8 mouse cellular contexts compared by ENCODE assay signal in the genomic region with DNA sequence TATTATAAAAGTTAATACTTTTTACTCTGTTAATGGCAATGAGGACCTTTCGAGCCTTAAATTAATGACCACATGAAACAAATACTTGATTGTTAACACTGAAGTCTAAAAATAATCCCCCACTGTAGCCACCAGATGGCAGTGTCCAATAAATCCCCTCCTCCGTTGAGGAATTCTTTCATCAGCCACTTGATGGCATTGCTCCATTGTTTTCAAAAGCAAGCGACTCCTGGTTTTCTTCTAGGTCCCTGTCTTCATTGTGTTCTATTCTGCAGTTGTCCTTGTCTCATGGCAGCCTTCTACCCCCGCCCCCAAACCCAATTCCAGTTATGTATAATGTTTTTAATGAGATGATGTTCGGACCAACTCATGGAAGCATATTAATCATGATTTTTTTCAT.
A peak's percentile ranks its signal among the peaks of the same experiment; 100 is the strongest.
DNase-seq lines count a peak whose midpoint lies in the region; ATAC-seq lines count a peak whose summit lies in the region.

No protein-coding gene starts in this region.

- no peak overlapping the region for H3K27ac ChIP-seq in kidney, embryonic 14.5 days (ENCODE audit: low read depth, low read length)

- H3K27me3 ChIP-seq in kidney, embryonic 14.5 days (ENCODE audit: control insufficient read depth, insufficient read depth, low read length) = no peaks in the 10 kb centered on the region

- DNase-seq in thymus, postnatal 0 days (ENCODE audit: low spot score) = peak; percentile 9
- DNase-seq in thymus, postnatal 25 days = no peak
- DNase-seq in brain, adult 2 months (ENCODE audit: low read depth, low spot score) = peak; percentile 95
- peak; percentile 40 for DNase-seq in fibroblast of lung, adult 2 months (ENCODE audit: low read depth)
- DNase-seq in lung, postnatal 14 days = peak; percentile 54
- peak; percentile 17 for DNase-seq in right cerebral cortex, postnatal 25 days
- DNase-seq in spleen, postnatal 4 days (ENCODE audit: low spot score in 2 of 2) = no peak

- ATAC-seq in kidney, embryonic 14.5 days (ENCODE audit: low FRiP score, low TSS enrichment) = peak; percentile 55; the same call in 1 of the 2 replicates

- H3K9me3 ChIP-seq in kidney, embryonic 14.5 days (ENCODE audit: control insufficient read depth, low read length) = no peaks in the 10 kb centered on the region

- H3K4me1 ChIP-seq in kidney, embryonic 14.5 days (ENCODE audit: control insufficient read depth, insufficient read depth, low read length) = no peaks in the 10 kb centered on the region

- H3K9ac ChIP-seq in kidney, embryonic 14.5 days (ENCODE audit: low read depth, low read length) = no peak overlapping the region

- no peak overlapping the region for H3K4me3 ChIP-seq in kidney, embryonic 14.5 days (ENCODE audit: low read length)

- H3K36me3 ChIP-seq in kidney, embryonic 14.5 days (ENCODE audit: control insufficient read depth, insufficient read depth, low read length) = no peaks in the 10 kb centered on the region

- H3K4me2 ChIP-seq in kidney, embryonic 14.5 days (replicated peaks; ENCODE audit: low read depth, low read length) = no peak overlapping the region

- 14% methylated on average over 5 of the region's 5 CpGs for WGBS in kidney, embryonic 14.5 days

Comparison
In these comparisons a context has a peak if more than half of its experiments do, and no peak if none do; other contexts are left out.
1. DNase-seq: peak in thymus, postnatal 0 days (single experiment), brain, adult 2 months (single experiment), fibroblast of lung, adult 2 months (single experiment), lung, postnatal 14 days (single experiment) and right cerebral cortex, postnatal 25 days (single experiment); none in thymus, postnatal 25 days (single experiment) and spleen, postnatal 4 days (0 of 2).